Mouse (Mus musculus) embryonic facial prominence, embryonic 13.5 days (tissue): ENCODE measurements around the gene Crtac1. TPM values are rescaled to one million over a fixed set of nuclear protein-coding genes. Genes with fewer than 3 reads are reported as not detected.

Experiments
- ATAC-seq: fragments of 200-750 bp; cut with Nextera tagmentation; 2 replicates; pipeline ENCODE4 v1.8.0; 2017; ENCODE audit warnings: low read depth; ENCODE audit not compliant: insufficient number of reproducible peaks, insufficient read depth, low FRiP score, low TSS enrichment
- H3K27ac ChIP-seq: fragments of 300-500 bp; sonication (generic); 2 replicates; pipeline ENCODE4 v1.5.1; 2015; ENCODE audit warnings: moderate library complexity, mild to moderate bottlenecking, inconsistent platforms
- H3K27me3 ChIP-seq: fragments of 300-500 bp; sonication (generic); 2 replicates; pipeline ENCODE4 v1.6.1; 2015; ENCODE audit warnings: mild to moderate bottlenecking, inconsistent platforms
- H3K36me3 ChIP-seq: fragments of 300-500 bp; sonication (generic); 2 replicates; pipeline ENCODE4 v1.6.1; 2015; ENCODE audit warnings: mild to moderate bottlenecking, inconsistent platforms
- H3K4me1 ChIP-seq: fragments of 300-500 bp; sonication (generic); 2 replicates; pipeline ENCODE4 v1.6.1; 2015; ENCODE audit warnings: inconsistent platforms
- H3K4me2 ChIP-seq: fragments of 300-500 bp; sonication (generic); 2 replicates; pipeline ENCODE4 v1.6.1; 2015; ENCODE audit warnings: moderate library complexity, mild to moderate bottlenecking, inconsistent platforms
- H3K4me3 ChIP-seq: fragments of 300-500 bp; sonication (generic); 2 replicates; pipeline ENCODE4 v1.5.1; 2015; ENCODE audit warnings: mild to moderate bottlenecking, inconsistent platforms
- H3K9ac ChIP-seq: fragments of 300-500 bp; sonication (generic); 2 replicates; pipeline ENCODE4 v1.6.1; 2015; ENCODE audit warnings: mild to moderate bottlenecking, inconsistent platforms
- H3K9me3 ChIP-seq: fragments of 300-500 bp; sonication (generic); 2 replicates; pipeline ENCODE4 v1.6.1; 2016; ENCODE audit warnings: inconsistent platforms
- WGBS: fragments of 180-500 bp; shearing (Covaris S2); methylation state at CpG from one replicate; pipeline ENCODE4 v1.1.7; 2015; ENCODE audit warnings: mixed read lengths; 5-methylcytosine and 5-hydroxymethylcytosine counted together
- polyA plus RNA-seq: library from polyadenylated mRNA; unstranded; fragments of >200 nt; fragmentation: Nextera tagmentation; extraction: Ambion mirVana; gene quantifications from 2 replicates; pipeline ENCODE4 v1.2.1, GENCODE M21; 2015

Gene Crtac1
- polyA plus RNA-seq, 1 experiment from 2014 or later, result 9.9 TPM

DNA sequence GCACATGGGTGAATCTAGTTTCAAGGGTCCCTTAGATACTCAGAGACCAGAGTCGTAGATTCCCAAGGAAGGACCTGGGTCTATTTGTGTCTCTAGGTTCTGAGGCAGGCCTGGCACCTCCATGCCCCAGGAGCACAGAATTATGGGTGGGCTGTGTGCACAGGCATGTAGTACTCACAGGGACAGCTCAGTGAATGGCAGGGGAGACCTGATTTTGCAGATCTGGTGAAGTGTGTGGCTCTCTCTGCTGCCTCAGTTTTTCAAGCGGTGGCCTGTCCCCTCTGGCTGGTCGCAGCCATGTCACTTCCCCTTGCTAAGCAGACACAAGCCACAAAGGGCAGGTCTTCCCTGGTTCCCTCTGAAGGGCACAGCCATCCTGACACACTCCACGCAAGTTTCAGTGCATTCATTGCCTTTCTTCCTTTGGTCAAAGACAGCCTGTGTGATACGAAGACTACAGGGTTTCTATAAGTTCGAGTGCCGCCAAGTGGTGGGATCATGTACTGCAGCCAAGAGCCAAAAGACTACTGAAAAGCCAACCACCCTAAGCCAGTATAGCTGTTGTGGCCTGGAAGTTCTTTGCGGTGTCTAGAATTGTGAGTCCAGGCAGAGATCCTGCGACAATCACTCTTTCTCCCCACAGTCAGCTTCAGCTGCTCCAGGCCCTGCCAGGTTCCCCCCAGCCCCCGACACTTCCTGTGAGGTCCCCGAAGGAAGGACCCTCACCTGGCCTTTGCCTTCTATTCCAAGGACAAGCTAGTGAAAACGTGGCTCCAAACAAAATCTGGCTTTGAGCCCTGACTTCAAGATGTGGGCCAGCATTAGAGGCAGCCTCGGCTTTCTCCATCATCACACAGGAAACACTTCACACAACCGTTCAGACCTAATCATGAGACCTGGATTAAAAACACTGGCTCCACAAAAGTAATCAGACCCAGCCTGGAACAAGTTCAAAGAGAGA is 159.3 kb downstream of the Crtac1 start:
- H3K27me3 ChIP-seq, result peaks cover 24% of the 10 kb centered on the region; the same call in 1 of the 2 replicates
- H3K36me3 ChIP-seq, result no peaks in the 10 kb centered on the region
- no peak overlapping the region for H3K4me2 ChIP-seq
- WGBS, result 37% methylated on average over 14 of the region's 14 CpGs
- no peak overlapping the region for H3K4me3 ChIP-seq
- ATAC-seq, result no peak
- H3K27ac ChIP-seq, result no peak overlapping the region
- no peaks in the 10 kb centered on the region for H3K9me3 ChIP-seq
- peaks cover 6% of the 10 kb centered on the region; the same call in 1 of the 2 replicates for H3K4me1 ChIP-seq
- no peak overlapping the region for H3K9ac ChIP-seq

GRCm38 (mm10) chr19:42271182-42271581 is 160.4 kb downstream of the Crtac1 start:
- no peaks in the 10 kb centered on the region for H3K9me3 ChIP-seq
- no peak overlapping the region for H3K27ac ChIP-seq
- no peak overlapping the region for H3K9ac ChIP-seq
- 80% methylated on average over 7 of the region's 7 CpGs for WGBS
- H3K4me2 ChIP-seq, result no peak overlapping the region
- H3K36me3 ChIP-seq, result no peaks in the 10 kb centered on the region
- peaks cover 24% of the 10 kb centered on the region; the same call in 1 of the 2 replicates for H3K27me3 ChIP-seq
- no peak for ATAC-seq
- no peak overlapping the region for H3K4me3 ChIP-seq
- H3K4me1 ChIP-seq, result peaks cover 6% of the 10 kb centered on the region; the same call in 1 of the 2 replicates

GRCm38 (mm10) chr19:42270119-42270518 is 161.5 kb downstream of the Crtac1 start:
- no peak overlapping the region for H3K4me2 ChIP-seq
- no peak overlapping the region for H3K27ac ChIP-seq
- H3K9ac ChIP-seq, result no peak overlapping the region
- no peak overlapping the region for H3K4me3 ChIP-seq
- H3K4me1 ChIP-seq, result peaks cover 6% of the 10 kb centered on the region; the same call in 1 of the 2 replicates
- ATAC-seq, result no peak
- no peaks in the 10 kb centered on the region for H3K9me3 ChIP-seq
- H3K27me3 ChIP-seq, result peaks cover 24% of the 10 kb centered on the region; the same call in 1 of the 2 replicates
- no peaks in the 10 kb centered on the region for H3K36me3 ChIP-seq
- WGBS, result 59% methylated on average over 6 of the region's 6 CpGs

GRCm38 (mm10) chr19:42268337-42268736 is 163.2 kb downstream of the Crtac1 start:
- 1% methylated on average over 19 of the region's 19 CpGs for WGBS

DNA sequence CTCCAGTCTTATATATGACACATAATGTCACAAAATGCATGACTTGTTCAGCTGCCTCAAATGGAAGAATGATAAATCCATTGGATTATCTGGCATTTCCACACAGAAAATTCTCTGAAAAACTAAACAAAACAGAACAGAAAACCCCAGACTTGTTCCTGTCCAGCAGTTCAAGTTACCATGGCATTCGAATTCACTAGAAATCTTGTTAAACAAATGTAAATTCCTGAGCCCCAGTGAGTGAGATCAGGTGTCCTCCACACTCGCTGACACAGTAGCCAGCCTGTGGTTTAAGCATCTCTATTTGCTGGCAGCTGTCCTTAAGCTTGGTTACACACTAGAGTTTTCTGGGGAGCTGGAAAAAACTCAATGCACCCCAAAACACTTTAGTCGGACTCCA is 168.1 kb downstream of the Crtac1 start:
- Histone ChIP-seq H3K27me3 (peaks cover 7% of the 10 kb centered on the region; the same call in 1 of the 2 replicates), H3K4me2 (no peak overlapping the region), H3K4me3 (no peak overlapping the region), H3K36me3 (no peaks in the 10 kb centered on the region), H3K27ac (no peak overlapping the region), H3K9me3 (no peaks in the 10 kb centered on the region), H3K4me1 (peaks cover 11% of the 10 kb centered on the region; the same call in 1 of the 2 replicates), H3K9ac (no peak overlapping the region)
- WGBS, result 24% methylated on average over 3 of the region's 3 CpGs
- ATAC-seq, result no peak

More at GRCm38 (mm10) chr19:42268337-42268736, 163.2 kb downstream of the Crtac1 start:
- peaks cover 10% of the 10 kb centered on the region; the same call in 1 of the 2 replicates for H3K4me1 ChIP-seq
- H3K36me3 ChIP-seq, result no peaks in the 10 kb centered on the region
- H3K27ac ChIP-seq, result no peak overlapping the region
- peak overlapping the region; percentile 58 for H3K4me2 ChIP-seq
- H3K9me3 ChIP-seq, result no peaks in the 10 kb centered on the region
- peak overlapping the region; percentile 27 for H3K4me3 ChIP-seq
- no peak for ATAC-seq
- H3K9ac ChIP-seq, result 0 out of 2 replicates have a peak overlapping the region, but pooled peaks have one; percentile 21
- peaks cover 24% of the 10 kb centered on the region; the same call in 1 of the 2 replicates for H3K27me3 ChIP-seq

DNA sequence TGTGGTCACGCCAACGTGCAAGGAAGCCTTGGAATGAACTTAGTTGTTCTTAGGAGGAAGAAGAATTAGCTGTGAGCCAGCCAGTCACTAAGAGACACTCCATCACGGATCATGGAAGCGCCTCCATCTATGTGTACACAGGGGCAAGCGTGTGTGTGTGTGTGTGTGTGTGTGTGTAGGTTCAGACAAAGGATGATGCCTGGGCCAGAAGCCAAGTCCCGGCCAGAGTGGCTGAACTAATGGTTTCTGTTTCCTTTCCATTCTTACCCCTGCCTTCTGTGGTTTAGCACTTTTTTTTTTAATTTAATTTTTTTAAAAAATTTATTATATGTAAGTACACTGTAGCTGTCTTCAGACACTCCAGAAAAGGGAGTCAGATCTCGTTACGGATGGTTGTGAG is 171.1 kb downstream of the Crtac1 start:
- no peak overlapping the region for H3K9ac ChIP-seq
- H3K9me3 ChIP-seq, result no peaks in the 10 kb centered on the region
- no peak for ATAC-seq
- no peaks in the 10 kb centered on the region for H3K36me3 ChIP-seq
- no peak overlapping the region for H3K27ac ChIP-seq
- H3K27me3 ChIP-seq, result peaks cover 6% of the 10 kb centered on the region
- peaks cover 8% of the 10 kb centered on the region for H3K4me1 ChIP-seq
- 85% methylated on average over 8 of the region's 8 CpGs for WGBS
- H3K4me2 ChIP-seq, result no peak overlapping the region
- H3K4me3 ChIP-seq, result no peak overlapping the region

DNA sequence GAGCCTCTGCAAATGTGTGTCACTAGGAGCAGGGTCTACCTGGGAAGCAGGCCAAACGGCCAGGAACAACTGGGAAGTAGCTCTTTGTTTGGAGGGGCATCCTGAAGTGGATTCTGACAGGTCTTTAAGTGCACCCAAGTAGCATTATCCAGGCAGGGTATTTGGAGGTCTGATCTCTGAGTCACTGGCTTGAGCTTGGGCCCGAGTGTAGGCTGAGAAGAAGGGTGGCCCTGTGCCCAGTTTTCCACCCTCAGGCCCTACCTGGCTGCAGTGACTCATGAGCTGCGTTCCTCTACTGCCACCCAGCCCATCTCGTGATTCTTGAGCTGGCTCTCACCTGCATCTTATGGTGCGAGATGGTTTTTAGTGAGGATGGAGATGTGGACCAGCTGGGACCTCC is 173.0 kb downstream of the Crtac1 start:
- H3K9me3 ChIP-seq, result no peaks in the 10 kb centered on the region
- H3K27me3 ChIP-seq, result peaks cover 23% of the 10 kb centered on the region
- H3K4me1 ChIP-seq, result peaks cover 10% of the 10 kb centered on the region
- no peak overlapping the region for H3K27ac ChIP-seq
- no peaks in the 10 kb centered on the region for H3K36me3 ChIP-seq
- no peak overlapping the region for H3K4me3 ChIP-seq
- ATAC-seq, result no peak
- no peak overlapping the region for H3K4me2 ChIP-seq
- no peak overlapping the region for H3K9ac ChIP-seq
- WGBS, result 66% methylated on average over 5 of the region's 5 CpGs

- Histone ChIP-seq H3K27me3 (peaks cover 25% of the 10 kb centered on the region), H3K36me3 (no peaks in the 10 kb centered on the region), H3K4me1 (peaks cover 6% of the 10 kb centered on the region), H3K9me3 (no peaks in the 10 kb centered on the region), H3K9ac (no peak overlapping the region), H3K27ac (no peak overlapping the region), H3K4me3 (no peak overlapping the region), H3K4me2 (no peak overlapping the region)
- 82% methylated on average over 3 of the region's 3 CpGs for WGBS
- no peak for ATAC-seq
Observed at GRCm38 (mm10) chr19:42258031-42258430, 173.6 kb downstream of the Crtac1 start.

- ATAC-seq, result no peak
- Histone ChIP-seq H3K27me3 (peaks cover 25% of the 10 kb centered on the region), H3K4me3 (no peak overlapping the region), H3K4me2 (no peak overlapping the region), H3K9ac (no peak overlapping the region), H3K9me3 (no peaks in the 10 kb centered on the region), H3K4me1 (peaks cover 6% of the 10 kb centered on the region), H3K36me3 (no peaks in the 10 kb centered on the region), H3K27ac (no peak overlapping the region)
- WGBS, result 87% methylated on average over 12 of the region's 12 CpGs
Observed at GRCm38 (mm10) chr19:42257241-42257635, 174.3 kb downstream of the Crtac1 start.

GRCm38 (mm10) chr19:42256611-42257240 is 174.9 kb downstream of the Crtac1 start:
- no peak overlapping the region for H3K9ac ChIP-seq
- H3K9me3 ChIP-seq, result no peaks in the 10 kb centered on the region
- no peaks in the 10 kb centered on the region for H3K36me3 ChIP-seq
- no peak overlapping the region for H3K4me3 ChIP-seq
- WGBS, result 75% methylated on average over 12 of the region's 12 CpGs
- peaks cover 6% of the 10 kb centered on the region for H3K4me1 ChIP-seq
- no peak for ATAC-seq
- no peak overlapping the region for H3K4me2 ChIP-seq
- no peak overlapping the region for H3K27ac ChIP-seq
- peaks cover 25% of the 10 kb centered on the region for H3K27me3 ChIP-seq

- Histone ChIP-seq H3K4me1 (peaks cover 6% of the 10 kb centered on the region), H3K9me3 (no peaks in the 10 kb centered on the region), H3K36me3 (no peaks in the 10 kb centered on the region), H3K9ac (no peak overlapping the region), H3K27ac (no peak overlapping the region), H3K4me3 (peak overlapping the region; percentile 41), H3K4me2 (peak overlapping the region; percentile 68), H3K27me3 (peaks cover 25% of the 10 kb centered on the region)
- ATAC-seq, result peak; percentile 79
- WGBS, result 3% methylated on average over 32 of the region's 42 CpGs
Observed at GRCm38 (mm10) chr19:42255784-42256610, 175.6 kb downstream of the Crtac1 start.
